ENCODE assay signal across 29 mouse cellular contexts in genomic region chr7:97645060-97645459, GRCm38 (mm10). TPM values are rescaled to one million over a fixed set of nuclear protein-coding genes. Genes with fewer than 3 reads are reported as not detected.
A peak's percentile ranks its signal among the peaks of the same experiment; 100 is the strongest.
DNase-seq lines count a peak whose midpoint lies in the region; ATAC-seq and TF ChIP-seq lines count a peak whose summit lies in the region.
"Had no signal": no experiment of that assay in that cellular context is flagged by ENCODE, and none has a peak within 500 bp of the region (broad histone marks: within the 10 kb centered on the region; RNA-seq: fewer than 3 reads in every experiment).

No protein-coding gene starts in this region.

- DNase-seq in heart, postnatal 0 days (ENCODE audit: low spot score): peak; percentile 14
- DNase-seq in heart, postnatal 25 days (ENCODE audit: low spot score): no peak
- DNase-seq in lung, embryonic 14.5 days: peak; percentile 11
- DNase-seq in lung, postnatal 10 days: no peak
- DNase-seq in NIH3T3 (ENCODE audit: low read depth): peak; percentile 62
- DNase-seq: adrenal gland, adult 8-10 months; cerebellum, adult 8-10 months; cerebellum, postnatal 25 days; embryo, embryonic 11 days; gastrocnemius, adult 2 months; gastrocnemius, postnatal 36 days; heart, adult 18-20 months; kidney, adult 8-10 months; kidney, postnatal 25 days; lung, postnatal 14 days; midbrain, embryonic 14.5 days; right cerebral cortex, postnatal 14 days; thymus, adult 2 months; thymus, postnatal 4 days had no signal

- intact Hi-C loops in heart, postnatal 25 days (cut with DNase I): no loop called here

- no peaks in the 10 kb centered on the region for H3K27me3 ChIP-seq in heart, postnatal 0 days (ENCODE audit: control insufficient read depth, insufficient read depth, low read length)
- H3K27me3 ChIP-seq in lung, embryonic 14.5 days (ENCODE audit: insufficient read depth, low read length): no peaks in the 10 kb centered on the region
- H3K27me3 ChIP-seq in forebrain, embryonic 15.5 days: no peaks in the 10 kb centered on the region
- H3K27me3 ChIP-seq: embryonic facial prominence, embryonic 12.5 days; limb, embryonic 13.5 days; stomach, embryonic 15.5 days had no signal

- no peak overlapping the region for H3K4me2 ChIP-seq in heart, postnatal 0 days (ENCODE audit: low read depth, low read length)
- H3K4me2 ChIP-seq in lung, embryonic 14.5 days: no peak overlapping the region
- no peak overlapping the region for H3K4me2 ChIP-seq in forebrain, embryonic 15.5 days (replicated peaks)
- H3K4me2 ChIP-seq: embryonic facial prominence, embryonic 12.5 days; heart, embryonic 11.5 days; hindbrain, embryonic 14.5 days; limb, embryonic 13.5 days; liver, embryonic 11.5 days; stomach, embryonic 15.5 days had no signal

- H3K4me3 ChIP-seq in heart, postnatal 0 days (ENCODE audit: low read depth, low read length): no peak overlapping the region
- no peak overlapping the region for H3K4me3 ChIP-seq in lung, embryonic 14.5 days (ENCODE audit: low read depth, low read length)
- no peak overlapping the region for H3K4me3 ChIP-seq in forebrain, embryonic 15.5 days
- H3K4me3 ChIP-seq: embryonic facial prominence, embryonic 12.5 days; forebrain, embryonic 10.5 days; gastrocnemius, adult 2 months; limb, embryonic 13.5 days; stomach, embryonic 15.5 days had no signal

- no peaks in the 10 kb centered on the region for H3K36me3 ChIP-seq in heart, postnatal 0 days (replicated peaks; ENCODE audit: control insufficient read depth, insufficient read depth, low read length)
- H3K36me3 ChIP-seq in lung, embryonic 14.5 days (ENCODE audit: insufficient read depth): peaks cover 4% of the 10 kb centered on the region; the same call in 1 of the 2 replicates
- H3K36me3 ChIP-seq in forebrain, embryonic 15.5 days: no peaks in the 10 kb centered on the region
- H3K36me3 ChIP-seq: stomach, embryonic 15.5 days had no signal

- H3K4me1 ChIP-seq in heart, postnatal 0 days (ENCODE audit: control insufficient read depth, insufficient read depth): no peaks in the 10 kb centered on the region
- H3K4me1 ChIP-seq in lung, embryonic 14.5 days (ENCODE audit: insufficient read depth): no peaks in the 10 kb centered on the region
- peaks cover 11% of the 10 kb centered on the region; the same call in 1 of the 2 replicates for H3K4me1 ChIP-seq in forebrain, embryonic 15.5 days
- H3K4me1 ChIP-seq: embryonic facial prominence, embryonic 12.5 days; forebrain, embryonic 10.5 days; limb, embryonic 13.5 days; stomach, embryonic 15.5 days had no signal

- H3K9ac ChIP-seq in heart, postnatal 0 days (replicated peaks; ENCODE audit: low read depth, low read length): no peak overlapping the region
- H3K9ac ChIP-seq in lung, embryonic 14.5 days: no peak overlapping the region
- no peak overlapping the region for H3K9ac ChIP-seq in forebrain, embryonic 15.5 days (replicated peaks)
- H3K9ac ChIP-seq: embryonic facial prominence, embryonic 12.5 days; hindbrain, embryonic 14.5 days; limb, embryonic 13.5 days; stomach, embryonic 15.5 days had no signal

- no peaks in the 10 kb centered on the region for H3K9me3 ChIP-seq in heart, postnatal 0 days (replicated peaks; ENCODE audit: control insufficient read depth, low read length)
- H3K9me3 ChIP-seq in lung, embryonic 14.5 days (ENCODE audit: low read depth, low read length): no peaks in the 10 kb centered on the region
- H3K9me3 ChIP-seq in forebrain, embryonic 15.5 days: no peaks in the 10 kb centered on the region
- H3K9me3 ChIP-seq: embryonic facial prominence, embryonic 12.5 days; forebrain, embryonic 10.5 days; limb, embryonic 13.5 days; stomach, embryonic 15.5 days had no signal

- no peak for TF ChIP-seq CTCF in heart, postnatal 0 days (IDR thresholded peaks at IDR 0.05; ENCODE audit: low read depth)
- no peak for TF ChIP-seq CTCF in lung, embryonic 14.5 days (IDR thresholded peaks at IDR 0.05; ENCODE audit: low read depth)

- H3K27ac ChIP-seq in heart, postnatal 0 days (ENCODE audit: low read depth): no peak overlapping the region
- no peak overlapping the region for H3K27ac ChIP-seq in lung, embryonic 14.5 days (ENCODE audit: low read depth)
- no peak overlapping the region for H3K27ac ChIP-seq in forebrain, embryonic 15.5 days (replicated peaks)
- H3K27ac ChIP-seq: embryonic facial prominence, embryonic 12.5 days; forebrain, embryonic 10.5 days; gastrocnemius, adult 2 months; hindbrain, embryonic 14.5 days; limb, embryonic 13.5 days; stomach, embryonic 15.5 days had no signal

- TF ChIP-seq EP300 in heart, postnatal 0 days (IDR thresholded peaks at IDR 0.05; ENCODE audit: low read depth): no peak

- WGBS in heart, postnatal 0 days: 84% methylated on average over 3 of the region's 3 CpGs
- WGBS in lung, embryonic 14.5 days: 78% methylated on average over 3 of the region's 3 CpGs
- 92% methylated on average over 3 of the region's 3 CpGs for WGBS in forebrain, embryonic 15.5 days

- peak; percentile 36; the same call in 1 of the 2 replicates for ATAC-seq in heart, postnatal 0 days (ENCODE audit: insufficient read depth, low read depth)
- no peak; the same call in 1 of the 2 replicates for ATAC-seq in lung, embryonic 14.5 days (ENCODE audit: insufficient read depth)
- ATAC-seq in forebrain, embryonic 15.5 days (replicated peaks): no peak
- no peak for ATAC-seq in inflammation-experienced regulatory T-cells, adult 6 months
- ATAC-seq: forebrain, embryonic 16.5 days had no signal

RNA-seq across cellular contexts. Expression of gene Clns1a, which starts 51.4 kb away (rescaled TPM):
- 37.1 and 42.0 TPM in 2 replicates for total RNA-seq in heart, postnatal 0 days (2014; rRNA removed; ENCODE audit: low replicate concordance)
- 60.5 and 63.7 TPM in 2 replicates for polyA plus RNA-seq in heart, postnatal 0 days (2015; fragmentation: Nextera tagmentation; extraction: Ambion mirVana)
- 10 to 100 TPM; 29.5 to 31.5 TPM for total RNA-seq in heart, postnatal 25 days (2021)
- 213 and 214 TPM in 2 replicates for polyA plus RNA-seq in lung, embryonic 14.5 days (2014; fragmentation: Nextera tagmentation; extraction: Ambion mirVana)
- polyA plus RNA-seq in forebrain, embryonic 15.5 days (2015; fragmentation: Nextera tagmentation; extraction: Ambion mirVana): 203 and 204 TPM in 2 replicates
- polyA plus RNA-seq in inflammation-experienced regulatory T-cells, adult 6 months (2017; shearing (Covaris generic)): 10 to 100 TPM; 86.2 to 95.6 (median 88.7) TPM

Comparison
In these comparisons a context has a peak if more than half of its experiments do, and no peak if none do; other contexts are left out.
1. DNase-seq: peak in heart, postnatal 0 days (single experiment), lung, embryonic 14.5 days (single experiment) and NIH3T3 (single experiment); none in heart, postnatal 25 days (single experiment) and lung, postnatal 10 days (single experiment).